Mouse (Mus musculus) kidney, postnatal 36 days (tissue): ENCODE results near the gene Stx12.

Experiments
- DNase-seq, 2 experiments: peaks; one replicate each; pipeline ENCODE4 v3.0.0; 2021 to 2022; ENCODE audit warnings: mixed read lengths in 2 of 2

Stx12 gene

GRCm38 (mm10) chr4:132863012-132863411 is 21.3 kb downstream of the Stx12 start:
- no peak for DNase-seq

- DNase-seq, result no peak
Measured at GRCm38 (mm10) chr4:132860880-132861279, 23.4 kb downstream of the Stx12 start.

- no peak for DNase-seq
Measured at GRCm38 (mm10) chr4:132843705-132844071, 40.6 kb downstream of the Stx12 start.

GRCm38 (mm10) chr4:132842970-132843704 is 41.2 kb downstream of the Stx12 start, which contains the start of gene Ppp1r8:
Gene Ppp1r8 (minus strand): TSS chr4:132843169.
- DNase-seq, result peak; percentile 91 to 92

- DNase-seq, result peak; percentile 3 to 38
Measured at GRCm38 (mm10) chr4:132842281-132842906, 41.9 kb downstream of the Stx12 start.

- DNase-seq, result no peak
Measured at GRCm38 (mm10) chr4:132841493-132841892, 42.8 kb downstream of the Stx12 start.

- DNase-seq, result peak; percentile 50 to 88
Measured at GRCm38 (mm10) chr4:132823614-132824366, 60.5 kb downstream of the Stx12 start.

- DNase-seq, result no peak
Measured at GRCm38 (mm10) chr4:132818442-132818841, 65.9 kb downstream of the Stx12 start.

GRCm38 (mm10) chr4:132816855-132817254 is 67.5 kb downstream of the Stx12 start:
- no peak for DNase-seq

- no peak for DNase-seq
Measured at GRCm38 (mm10) chr4:132816404-132816803, 67.9 kb downstream of the Stx12 start.

GRCm38 (mm10) chr4:132809621-132810020 is 74.7 kb downstream of the Stx12 start:
- DNase-seq, result no peak

GRCm38 (mm10) chr4:132807771-132808641 is 76.3 kb downstream of the Stx12 start:
- DNase-seq, result peak in 1 of 2 experiments; percentile 13

- DNase-seq, result no peak
Measured at GRCm38 (mm10) chr4:132806620-132807191, 77.6 kb downstream of the Stx12 start.

GRCm38 (mm10) chr4:132805599-132806197 is 78.6 kb downstream of the Stx12 start:
- no peak for DNase-seq

- no peak for DNase-seq
Measured at GRCm38 (mm10) chr4:132805146-132805545, 79.2 kb downstream of the Stx12 start.

GRCm38 (mm10) chr4:132804331-132804730 is 80.0 kb downstream of the Stx12 start:
- DNase-seq, result no peak

- no peak for DNase-seq
Measured at GRCm38 (mm10) chr4:132803876-132804275, 80.4 kb downstream of the Stx12 start.
